11 mouse cellular contexts compared by ENCODE assay signal in genomic region chr16:43309968-43310431, GRCm38 (mm10).
DNase-seq lines count a peak whose midpoint lies in the region; ATAC-seq lines count a peak whose summit lies in the region.
"Had no signal": no experiment of that assay in that cellular context is flagged by ENCODE, and none has a peak within 500 bp of the region (broad histone marks: within the 10 kb centered on the region; RNA-seq: fewer than 3 reads in every experiment).

No protein-coding gene starts in this region.

- WGBS in heart, embryonic 15.5 days = 54% methylated on average over 4 of the region's 4 CpGs
- 31% methylated on average over 4 of the region's 4 CpGs for WGBS in hindbrain, embryonic 11.5 days
- WGBS in midbrain, embryonic 16.5 days = 7% methylated on average over 4 of the region's 4 CpGs

- H3K27me3 ChIP-seq in heart, embryonic 15.5 days = no peaks in the 10 kb centered on the region
- H3K27me3 ChIP-seq in hindbrain, embryonic 11.5 days (ENCODE audit: control insufficient read depth, insufficient read depth, low read length) = no peaks in the 10 kb centered on the region
- H3K27me3 ChIP-seq in midbrain, embryonic 16.5 days (ENCODE audit: control insufficient read depth, insufficient read depth, low read depth, low read length) = no peaks in the 10 kb centered on the region

- no peak overlapping the region for H3K9ac ChIP-seq in heart, embryonic 15.5 days
- H3K9ac ChIP-seq in hindbrain, embryonic 11.5 days (ENCODE audit: low read depth, low read length) = no peak overlapping the region
- H3K9ac ChIP-seq in midbrain, embryonic 16.5 days (ENCODE audit: low read depth, low read length) = no peak overlapping the region

- no peaks in the 10 kb centered on the region for H3K36me3 ChIP-seq in heart, embryonic 15.5 days
- no peaks in the 10 kb centered on the region for H3K36me3 ChIP-seq in hindbrain, embryonic 11.5 days (ENCODE audit: control insufficient read depth, insufficient read depth, low read length)
- H3K36me3 ChIP-seq in midbrain, embryonic 16.5 days (ENCODE audit: control insufficient read depth, insufficient read depth, low read length) = no peaks in the 10 kb centered on the region

- H3K27ac ChIP-seq in heart, embryonic 15.5 days = 0 out of 2 replicates have a peak overlapping the region, but pooled peaks have one; percentile 17
- H3K27ac ChIP-seq in hindbrain, embryonic 11.5 days (ENCODE audit: low read depth, low read length) = 0 out of 2 replicates have a peak overlapping the region, but pooled peaks have one; percentile 1
- 0 out of 2 replicates have a peak overlapping the region, but pooled peaks have one; percentile 14 for H3K27ac ChIP-seq in midbrain, embryonic 16.5 days (ENCODE audit: low read length)

- no peak for DNase-seq in heart, adult 18-20 months
- DNase-seq in embryo, embryonic 10 days (ENCODE audit: low spot score) = peak; percentile 46
- DNase-seq in hindbrain, embryonic 11.5 days (ENCODE audit: low spot score) = peak; percentile 41
- no peak for DNase-seq in spleen, postnatal 4 days (ENCODE audit: low spot score in 2 of 2)
- no peak for DNase-seq in adrenal gland, postnatal 10 days
- DNase-seq: cerebellum, adult 9-11 months; kidney, postnatal 4 days; lung, postnatal 10 days had no signal

- H3K9me3 ChIP-seq in heart, embryonic 15.5 days (replicated peaks) = no peaks in the 10 kb centered on the region
- no peaks in the 10 kb centered on the region for H3K9me3 ChIP-seq in hindbrain, embryonic 11.5 days (ENCODE audit: control insufficient read depth, low read length)
- no peaks in the 10 kb centered on the region for H3K9me3 ChIP-seq in midbrain, embryonic 16.5 days (replicated peaks; ENCODE audit: control insufficient read depth, low read length, poor library complexity, severe bottlenecking)

- H3K4me1 ChIP-seq in heart, embryonic 15.5 days (replicated peaks) = 0 out of 2 replicates have a peak, but pooled peaks cover 2% of the 10 kb centered on the region
- H3K4me1 ChIP-seq in hindbrain, embryonic 11.5 days (replicated peaks; ENCODE audit: control insufficient read depth, insufficient read depth, low read length) = no peaks in the 10 kb centered on the region
- peaks cover 9% of the 10 kb centered on the region for H3K4me1 ChIP-seq in midbrain, embryonic 16.5 days (ENCODE audit: control insufficient read depth, insufficient read depth, low read length)

- no peak overlapping the region for H3K4me3 ChIP-seq in heart, embryonic 15.5 days
- H3K4me3 ChIP-seq in hindbrain, embryonic 11.5 days (ENCODE audit: low read depth, low read length) = no peak overlapping the region
- H3K4me3 ChIP-seq in midbrain, embryonic 16.5 days (ENCODE audit: low read depth, low read length) = no peak overlapping the region

- no peak for ATAC-seq in heart, embryonic 15.5 days (replicated peaks; ENCODE audit: insufficient number of reproducible peaks, insufficient read depth, low FRiP score, low read depth)
- peak; percentile 90 for ATAC-seq in hindbrain, embryonic 11.5 days (ENCODE audit: low FRiP score)
- peak; percentile 60; the same call in 1 of the 2 replicates for ATAC-seq in midbrain, embryonic 16.5 days
- no peak for ATAC-seq in erythroblast, adult 5-6 weeks (replicated peaks; ENCODE audit: low FRiP score, poor library complexity, severe bottlenecking)

- H3K4me2 ChIP-seq in heart, embryonic 15.5 days = peak overlapping the region; percentile 29; the same call in 1 of the 2 replicates
- no peak overlapping the region for H3K4me2 ChIP-seq in hindbrain, embryonic 11.5 days (replicated peaks; ENCODE audit: low read depth, low read length)
- H3K4me2 ChIP-seq in midbrain, embryonic 16.5 days (ENCODE audit: low read length) = no peak overlapping the region

Comparison
In these comparisons a context has a peak if more than half of its experiments do, and no peak if none do; other contexts are left out.
1. ATAC-seq: peak in hindbrain, embryonic 11.5 days (single experiment) and midbrain, embryonic 16.5 days (single experiment); none in heart, embryonic 15.5 days (single experiment) and erythroblast, adult 5-6 weeks (single experiment).
2. DNase-seq: peak in embryo, embryonic 10 days (single experiment) and hindbrain, embryonic 11.5 days (single experiment); none in heart, adult 18-20 months (0 of 2), spleen, postnatal 4 days (0 of 2) and adrenal gland, postnatal 10 days (single experiment).
3. Peak in every context shown above with its lines, with median percentiles within 50 percentile points of each other: H3K27ac ChIP-seq.